Mouse (Mus musculus) fat pad, adult 2 months (tissue): ENCODE data around the gene Fgf4.

Source experiments
- DNase-seq: peaks from one replicate; pipeline ENCODE4 v3.0.0-alpha.2; 2011; ENCODE audit warnings: low read depth, low spot score; ENCODE audit errors: extremely low read depth

Fgf4 gene

DNA sequence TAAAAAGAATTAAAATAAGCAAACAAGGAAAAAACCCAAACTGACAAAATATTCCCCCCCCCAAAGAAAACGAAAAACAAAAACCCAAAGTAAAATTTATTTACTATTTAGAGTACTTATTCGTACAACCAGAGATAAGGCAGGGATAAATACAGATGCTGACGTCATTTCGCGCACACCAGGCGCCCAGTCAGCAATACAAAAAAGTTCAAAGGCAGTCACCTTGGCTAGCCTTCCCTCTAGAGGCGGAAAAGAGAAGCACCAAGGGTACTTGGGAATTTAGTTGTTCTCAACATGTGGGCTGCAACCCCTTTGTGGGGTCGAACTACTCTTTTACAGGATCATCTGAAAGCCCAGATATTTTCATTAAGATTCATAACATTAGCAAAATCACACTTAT lies 60.6 kb downstream of the Fgf4 start:
- no peak for DNase-seq

DNA sequence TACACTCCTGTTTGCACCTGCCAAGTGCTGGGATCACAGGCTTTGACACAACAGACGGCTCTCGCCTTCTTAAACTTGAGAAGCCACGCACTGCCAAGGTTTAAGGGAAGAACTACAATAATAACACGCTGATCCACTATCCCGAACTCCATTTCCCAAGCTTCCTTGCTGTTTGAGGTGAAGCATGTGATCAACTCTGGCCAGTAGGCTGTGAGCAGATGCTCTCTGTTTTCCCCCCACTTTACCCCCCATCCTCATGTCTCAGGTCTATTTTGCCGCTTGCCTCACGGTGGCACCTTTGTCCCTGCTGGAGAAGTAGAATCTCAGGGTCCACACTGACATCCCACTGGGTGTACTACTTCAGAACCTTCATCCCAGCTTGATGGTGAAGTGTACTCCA lies 61.5 kb downstream of the Fgf4 start:
- DNase-seq: no peak

DNA sequence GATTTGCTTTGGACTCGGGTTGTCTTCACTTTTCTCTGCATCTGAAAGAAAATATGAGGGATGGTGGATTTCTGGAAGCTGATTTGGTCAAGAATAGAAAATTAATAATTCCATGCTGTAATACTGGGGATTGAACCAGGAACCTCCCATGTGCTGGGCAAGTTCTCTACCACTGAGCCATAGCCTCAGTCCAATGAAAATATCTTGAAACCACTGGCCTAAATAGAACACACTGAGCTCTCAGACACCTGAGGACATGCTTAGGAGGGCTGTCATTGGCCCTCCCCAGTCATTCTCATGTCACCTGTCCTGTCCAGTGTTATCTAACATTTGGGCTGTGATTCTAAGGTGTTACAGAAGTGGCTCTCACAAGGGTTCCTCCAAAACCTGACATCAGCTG lies 64.0 kb downstream of the Fgf4 start:
- DNase-seq: no peak

DNA sequence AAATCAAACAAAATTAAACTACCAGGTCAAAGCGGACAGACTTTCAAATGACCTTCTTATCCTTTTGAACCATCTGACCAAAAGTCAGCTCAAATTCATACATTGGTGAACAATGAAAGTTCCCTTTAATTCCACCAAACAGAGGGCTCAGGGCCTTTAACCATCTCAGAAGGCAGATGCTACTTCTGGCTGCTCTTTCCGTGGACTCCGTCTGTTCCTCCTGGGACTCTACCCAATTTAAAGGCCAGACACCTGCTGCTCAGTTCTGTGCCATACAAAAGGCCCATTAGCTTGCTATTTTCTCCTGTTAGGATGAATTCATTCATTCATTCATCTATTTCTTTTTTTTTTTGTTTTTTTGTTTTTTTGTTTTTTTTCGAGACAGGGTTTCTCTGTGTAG lies 65.7 kb downstream of the Fgf4 start:
- no peak for DNase-seq

DNA sequence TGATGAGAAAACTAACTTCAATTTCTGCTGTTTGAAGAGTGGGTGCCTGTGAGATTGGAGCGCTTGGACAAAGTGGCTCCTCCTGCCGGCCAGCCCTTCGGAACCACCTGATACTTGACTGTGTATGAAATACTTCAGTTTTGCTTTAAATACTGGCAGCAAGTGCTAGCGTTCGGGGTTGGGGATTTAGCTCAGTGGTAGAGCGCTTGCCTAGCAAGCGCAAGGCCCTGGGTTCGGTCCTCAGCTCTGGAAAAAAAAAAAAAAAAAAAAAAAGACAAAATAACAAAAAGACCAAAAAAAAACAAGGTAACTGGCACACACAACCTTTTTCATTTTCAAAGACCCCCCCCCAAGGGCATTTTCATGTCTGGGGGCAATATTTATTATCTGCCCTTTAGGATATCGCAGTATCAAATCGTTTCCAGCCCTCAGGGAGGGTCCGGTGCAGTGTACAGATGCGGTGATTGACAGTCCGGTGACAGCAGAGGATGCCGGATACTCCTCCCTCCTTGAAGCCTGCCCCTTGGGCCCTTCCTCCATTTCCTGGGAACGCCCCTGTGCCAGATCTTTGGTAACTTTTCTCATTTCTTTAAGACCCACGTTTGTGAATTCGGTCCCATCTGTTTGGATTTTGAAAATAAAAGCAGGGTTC lies 67.3 kb downstream of the Fgf4 start:
- DNase-seq: no peak
